Mouse (Mus musculus) cerebellum, adult 11-12 months (tissue): Measurements from ENCODE around the gene Nfkb1.

Experiments used
- DNase-seq: peaks from one replicate; pipeline ENCODE4 v3.0.0; 2022

The Nfkb1 gene

GRCm38 (mm10) chr3:135580439-135581275 is 110.7 kb downstream of the Nfkb1 start:
- DNase-seq: no peak

- DNase-seq: no peak
Observed at GRCm38 (mm10) chr3:135579179-135579578, 112.2 kb downstream of the Nfkb1 start.

- DNase-seq: no peak
Observed at GRCm38 (mm10) chr3:135578588-135579140, 112.7 kb downstream of the Nfkb1 start.

GRCm38 (mm10) chr3:135575126-135575525 is 116.2 kb downstream of the Nfkb1 start:
- no peak for DNase-seq

- no peak for DNase-seq
Observed at GRCm38 (mm10) chr3:135573051-135573450, 118.3 kb downstream of the Nfkb1 start.

- DNase-seq: no peak
Observed at GRCm38 (mm10) chr3:135571540-135571939, 119.8 kb downstream of the Nfkb1 start.

- DNase-seq: no peak
Observed at GRCm38 (mm10) chr3:135568633-135569032, 122.7 kb downstream of the Nfkb1 start.

- no peak for DNase-seq
Observed at GRCm38 (mm10) chr3:135567888-135568287, 123.5 kb downstream of the Nfkb1 start.

GRCm38 (mm10) chr3:135565306-135565705 is 126.0 kb downstream of the Nfkb1 start:
- no peak for DNase-seq

- DNase-seq: no peak
Observed at GRCm38 (mm10) chr3:135564706-135565105, 126.6 kb downstream of the Nfkb1 start.

GRCm38 (mm10) chr3:135563163-135563689 is 128.1 kb downstream of the Nfkb1 start:
- no peak for DNase-seq

GRCm38 (mm10) chr3:135562036-135562435 is 129.3 kb downstream of the Nfkb1 start:
- DNase-seq: no peak

- DNase-seq: no peak
Observed at GRCm38 (mm10) chr3:135556851-135557662, 134.3 kb downstream of the Nfkb1 start.

GRCm38 (mm10) chr3:135556052-135556587 is 135.2 kb downstream of the Nfkb1 start:
- no peak for DNase-seq

- DNase-seq: no peak
Observed at GRCm38 (mm10) chr3:135555192-135555591, 136.2 kb downstream of the Nfkb1 start.

- DNase-seq: no peak
Observed at GRCm38 (mm10) chr3:135552874-135553273, 138.5 kb downstream of the Nfkb1 start.

GRCm38 (mm10) chr3:135547298-135547697 is 144.0 kb downstream of the Nfkb1 start:
- no peak for DNase-seq

- no peak for DNase-seq
Observed at GRCm38 (mm10) chr3:135546212-135546923, 145.0 kb downstream of the Nfkb1 start.
